Mouse (Mus musculus): ENCODE measurements around the gene Sltm. TPM values are rescaled to one million over a fixed set of nuclear protein-coding genes. Genes with fewer than 3 reads are reported as not detected.

Sltm gene
- total RNA-seq (2012; rRNA removed), result 50.5 and 58.6 TPM in 2 replicates

GRCm38 (mm10) chr9:70542305-70543041, at the start of gene Sltm:
TSS of gene Sltm (plus strand) at chr9:70542754.
- Histone ChIP-seq H3K9me3 (ENCODE audit: control insufficient read depth, insufficient read depth, low read depth, low read length) (no peaks in the 10 kb centered on the region), H3K4me3 (ENCODE audit: insufficient read depth in 1 of 2, low read depth in 1 of 2, low read length in 2 of 2, poor library complexity in 1 of 2, severe bottlenecking in 1 of 2) (peak within 1 kb of the TSS; percentile 92 to 93), H3K36me3 (ENCODE audit: control insufficient read depth, insufficient read depth, low read length, poor library complexity, severe bottlenecking) (0 out of 2 replicates have a peak, but pooled peaks cover 2% of the 10 kb centered on the region), H3K9ac (ENCODE audit: insufficient read depth, low read depth, low read length, poor library complexity, severe bottlenecking) (peak within 1 kb of the TSS; percentile 96), H3K4me1 (ENCODE audit: control insufficient read depth in 2 of 2, insufficient read depth in 2 of 2, low read length in 2 of 2, poor library complexity in 1 of 2) (peaks cover 2 to 3% of the 10 kb centered on the region in 2 experiments; a peak in 3 of 4 replicates), H3K27ac (ENCODE audit: insufficient read depth, low read depth, low read length, poor library complexity, severe bottlenecking) (peak within 1 kb of the TSS; percentile 90)
- DNase-seq (ENCODE audit: low read depth, low spot score), result peak; percentile 91
- in situ Hi-C loops (cut with MboI; ENCODE audit: low sequenced_read_pairs in 2 of 2, unreplicated experiment in 2 of 2), result no loop called here
- TF ChIP-seq MAFK (IDR thresholded peaks at IDR 0.05; ENCODE audit: insufficient read depth, low read depth, low read length) (no peak), HCFC1 (IDR thresholded peaks at IDR 0.05; ENCODE audit: borderline replicate concordance, insufficient read depth, low read length) (0 out of 2 replicates have a peak, but pooled peaks have one; percentile 58), ZC3H11A (IDR thresholded peaks at IDR 0.05; ENCODE audit: borderline replicate concordance, low read depth, low read length) (no peak)

GRCm38 (mm10) chr9:70493038-70493437, 49.5 kb upstream of the Sltm start:
- no peaks in the 10 kb centered on the region for H3K9me3 ChIP-seq (ENCODE audit: control insufficient read depth, insufficient read depth, low read depth, low read length)
- H3K27ac ChIP-seq (ENCODE audit: insufficient read depth, low read depth, low read length, poor library complexity, severe bottlenecking), result no peak overlapping the region
- H3K36me3 ChIP-seq (ENCODE audit: control insufficient read depth, insufficient read depth, low read length, poor library complexity, severe bottlenecking), result peaks cover 2% of the 10 kb centered on the region; the same call in 1 of the 2 replicates
- no peak overlapping the region for H3K4me3 ChIP-seq (ENCODE audit: insufficient read depth in 1 of 2, low read depth in 1 of 2, low read length in 2 of 2, poor library complexity in 1 of 2, severe bottlenecking in 1 of 2)
- H3K9ac ChIP-seq (ENCODE audit: insufficient read depth, low read depth, low read length, poor library complexity, severe bottlenecking), result no peak overlapping the region
- TF ChIP-seq ZC3H11A (IDR thresholded peaks at IDR 0.05; ENCODE audit: borderline replicate concordance, low read depth, low read length), result no peak
- TF ChIP-seq HCFC1 (IDR thresholded peaks at IDR 0.05; ENCODE audit: borderline replicate concordance, insufficient read depth, low read length), result no peak
- no peak for TF ChIP-seq ZNF384 (IDR thresholded peaks at IDR 0.05; ENCODE audit: low read depth, low read length)
- TF ChIP-seq MAFK (IDR thresholded peaks at IDR 0.05; ENCODE audit: insufficient read depth, low read depth, low read length), result no peak
- in situ Hi-C loops (cut with MboI; ENCODE audit: low sequenced_read_pairs in 2 of 2, unreplicated experiment in 2 of 2), result no loop called here
- peaks cover 3 to 7% of the 10 kb centered on the region in 2 experiments for H3K4me1 ChIP-seq (ENCODE audit: control insufficient read depth in 2 of 2, insufficient read depth in 2 of 2, low read length in 2 of 2, poor library complexity in 1 of 2)
- DNase-seq (ENCODE audit: low read depth, low spot score), result no peak

GRCm38 (mm10) chr9:70496990-70497389, 45.6 kb upstream of the Sltm start:
- H3K27ac ChIP-seq (ENCODE audit: insufficient read depth, low read depth, low read length, poor library complexity, severe bottlenecking), result no peak overlapping the region
- in situ Hi-C loops (cut with MboI; ENCODE audit: low sequenced_read_pairs in 2 of 2, unreplicated experiment in 2 of 2), result no loop called here
- no peak for TF ChIP-seq ZC3H11A (IDR thresholded peaks at IDR 0.05; ENCODE audit: borderline replicate concordance, low read depth, low read length)
- no peaks in the 10 kb centered on the region; the same call in 1 of the 2 replicates for H3K36me3 ChIP-seq (ENCODE audit: control insufficient read depth, insufficient read depth, low read length, poor library complexity, severe bottlenecking)
- H3K9ac ChIP-seq (ENCODE audit: insufficient read depth, low read depth, low read length, poor library complexity, severe bottlenecking), result no peak overlapping the region
- no peak overlapping the region for H3K4me3 ChIP-seq (ENCODE audit: insufficient read depth in 1 of 2, low read depth in 1 of 2, low read length in 2 of 2, poor library complexity in 1 of 2, severe bottlenecking in 1 of 2)
- H3K9me3 ChIP-seq (ENCODE audit: control insufficient read depth, insufficient read depth, low read depth, low read length), result no peaks in the 10 kb centered on the region
- H3K4me1 ChIP-seq (ENCODE audit: control insufficient read depth in 2 of 2, insufficient read depth in 2 of 2, low read length in 2 of 2, poor library complexity in 1 of 2), result peaks cover 0 to 7% of the 10 kb centered on the region in 2 experiments; a peak in 2 of 4 replicates
- no peak for DNase-seq (ENCODE audit: low read depth, low spot score)

- Histone ChIP-seq H3K9me3 (ENCODE audit: control insufficient read depth, insufficient read depth, low read depth, low read length) (no peaks in the 10 kb centered on the region), H3K4me1 (ENCODE audit: control insufficient read depth in 2 of 2, insufficient read depth in 2 of 2, low read length in 2 of 2, poor library complexity in 1 of 2) (peaks cover 0 to 5% of the 10 kb centered on the region in 2 experiments; a peak in 1 of 4 replicates), H3K4me3 (ENCODE audit: insufficient read depth in 1 of 2, low read depth in 1 of 2, low read length in 2 of 2, poor library complexity in 1 of 2, severe bottlenecking in 1 of 2) (peak overlapping the region; percentile 88 to 89), H3K36me3 (ENCODE audit: control insufficient read depth, insufficient read depth, low read length, poor library complexity, severe bottlenecking) (no peaks in the 10 kb centered on the region; the same call in 1 of the 2 replicates), H3K9ac (ENCODE audit: insufficient read depth, low read depth, low read length, poor library complexity, severe bottlenecking) (peak overlapping the region; percentile 98; the same call in 1 of the 2 replicates), H3K27ac (ENCODE audit: insufficient read depth, low read depth, low read length, poor library complexity, severe bottlenecking) (no peak overlapping the region; the same call in 1 of the 2 replicates)
- in situ Hi-C loops (cut with MboI; ENCODE audit: low sequenced_read_pairs in 2 of 2, unreplicated experiment in 2 of 2), result no loop called here
- TF ChIP-seq MAFK (IDR thresholded peaks at IDR 0.05; ENCODE audit: insufficient read depth, low read depth, low read length), result no peak
- no peak for TF ChIP-seq CHD2 (IDR thresholded peaks at IDR 0.05; ENCODE audit: low read depth, low read length)
- TF ChIP-seq ZC3H11A (IDR thresholded peaks at IDR 0.05; ENCODE audit: borderline replicate concordance, low read depth, low read length), result no peak
- no peak for DNase-seq (ENCODE audit: low read depth, low spot score)
Measured at GRCm38 (mm10) chr9:70502284-70503014, 40.1 kb upstream of the Sltm start.

Measured in ES-E14 (cell line).